Mouse (Mus musculus): ENCODE results near the gene H2-M10.2. TPM values are rescaled to one million over a fixed set of nuclear protein-coding genes. Genes with fewer than 3 reads are reported as not detected.
A peak's percentile ranks its signal among the peaks of the same experiment; 100 is the strongest.

The H2-M10.2 gene
- total and polyA plus RNA-seq, 2 experiments from 2014 or later, result not detected

DNA sequence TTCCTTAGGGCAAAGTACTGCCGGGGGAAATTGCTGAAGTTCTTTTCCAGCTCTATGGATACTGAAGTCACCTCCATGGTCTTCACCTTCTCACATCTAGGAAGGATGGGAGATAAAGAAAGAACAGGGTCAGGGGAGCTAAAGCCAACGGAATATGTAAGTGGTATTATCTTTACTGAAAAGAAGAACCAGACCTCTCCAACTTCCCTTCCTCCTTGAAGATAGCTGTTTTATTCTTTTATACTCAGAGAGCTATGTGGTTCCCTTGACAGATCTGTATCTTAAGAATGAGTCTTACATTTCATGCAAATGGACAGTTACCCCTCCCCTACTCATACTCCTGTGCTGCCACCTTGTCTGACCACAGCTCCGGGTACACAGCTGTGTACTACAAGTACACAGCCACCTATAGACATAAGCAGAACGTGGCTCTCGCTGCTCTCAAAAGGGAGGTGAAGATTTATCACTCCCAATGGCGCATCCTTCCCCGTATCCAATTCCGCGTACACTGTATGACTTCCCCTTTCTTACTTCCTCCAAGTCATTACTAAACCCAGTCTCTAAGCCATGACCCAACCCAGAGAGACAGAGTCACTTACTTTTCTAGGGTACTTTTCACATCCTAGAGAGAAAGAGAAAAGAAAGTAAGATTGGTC, 24.7 kb downstream of the H2-M10.2 start:
- Histone ChIP-seq H3K27ac (ENCODE audit: low read depth) (no peak overlapping the region), H3K27me3 (ENCODE audit: control insufficient read depth, insufficient read depth, low read length) (no peaks in the 10 kb centered on the region), H3K9me3 (replicated peaks; ENCODE audit: control insufficient read depth, low read length) (no peaks in the 10 kb centered on the region), H3K4me2 (ENCODE audit: low read depth, low read length) (no peak overlapping the region), H3K4me3 (ENCODE audit: low read depth, low read length) (no peak overlapping the region), H3K4me1 (ENCODE audit: control insufficient read depth, insufficient read depth) (peaks cover 6% of the 10 kb centered on the region; the same call in 1 of the 2 replicates), H3K9ac (replicated peaks; ENCODE audit: low read depth, low read length) (no peak overlapping the region), H3K36me3 (replicated peaks; ENCODE audit: control insufficient read depth, insufficient read depth, low read length) (peaks cover 66% of the 10 kb centered on the region)
- ATAC-seq (ENCODE audit: insufficient read depth, low read depth), result no peak
- WGBS, result 89% methylated on average over 9 of the region's 9 CpGs
- no peak for TF ChIP-seq EP300 (IDR thresholded peaks at IDR 0.05; ENCODE audit: low read depth)
- TF ChIP-seq CTCF (IDR thresholded peaks at IDR 0.05; ENCODE audit: low read depth), result no peak
- no peak for DNase-seq (ENCODE audit: low spot score)

DNA sequence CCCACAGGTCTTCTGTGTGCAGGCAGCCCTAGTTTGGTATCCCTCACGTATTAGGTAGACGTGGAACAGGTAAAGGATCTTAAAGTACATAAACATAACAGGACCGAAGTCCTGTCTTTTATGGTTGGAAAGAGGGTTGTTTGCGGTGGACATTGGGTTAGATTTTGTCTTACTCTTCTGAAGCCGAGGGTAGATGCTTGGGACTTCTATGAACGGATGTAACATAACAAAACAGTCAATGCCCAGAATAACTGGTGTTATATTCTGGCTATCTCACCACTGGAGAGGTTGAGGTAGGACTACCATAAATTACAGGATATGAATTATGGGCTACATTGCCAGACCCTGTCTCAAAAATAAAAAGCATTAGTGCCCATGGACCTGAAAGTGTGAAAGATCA, 28.3 kb downstream of the H2-M10.2 start, which contains the start of gene Rpp21:
Gene Rpp21 (minus strand): TSS at position 101 of the 400 bp plus-strand sequence.
- WGBS, result 43% methylated on average over 6 of the region's 6 CpGs
- peak within 1 kb of the TSS; percentile 70 for H3K27ac ChIP-seq (ENCODE audit: low read depth)
- H3K27me3 ChIP-seq (ENCODE audit: control insufficient read depth, insufficient read depth, low read length), result no peaks in the 10 kb centered on the region
- H3K4me2 ChIP-seq (ENCODE audit: low read depth, low read length), result peak within 1 kb of the TSS; percentile 72
- H3K9me3 ChIP-seq (replicated peaks; ENCODE audit: control insufficient read depth, low read length), result no peaks in the 10 kb centered on the region
- DNase-seq (ENCODE audit: low spot score) (no peak), ATAC-seq (ENCODE audit: insufficient read depth, low read depth) (no peak)
- peak within 1 kb of the TSS; percentile 64 for H3K9ac ChIP-seq (replicated peaks; ENCODE audit: low read depth, low read length)
- H3K4me1 ChIP-seq (ENCODE audit: control insufficient read depth, insufficient read depth), result peaks cover 6% of the 10 kb centered on the region; the same call in 1 of the 2 replicates
- H3K36me3 ChIP-seq (replicated peaks; ENCODE audit: control insufficient read depth, insufficient read depth, low read length), result peaks cover 34% of the 10 kb centered on the region
- H3K4me3 ChIP-seq (ENCODE audit: low read depth, low read length), result peak within 1 kb of the TSS; percentile 75
- TF ChIP-seq EP300 (IDR thresholded peaks at IDR 0.05; ENCODE audit: low read depth) (no peak), CTCF (IDR thresholded peaks at IDR 0.05; ENCODE audit: low read depth) (no peak)

DNA sequence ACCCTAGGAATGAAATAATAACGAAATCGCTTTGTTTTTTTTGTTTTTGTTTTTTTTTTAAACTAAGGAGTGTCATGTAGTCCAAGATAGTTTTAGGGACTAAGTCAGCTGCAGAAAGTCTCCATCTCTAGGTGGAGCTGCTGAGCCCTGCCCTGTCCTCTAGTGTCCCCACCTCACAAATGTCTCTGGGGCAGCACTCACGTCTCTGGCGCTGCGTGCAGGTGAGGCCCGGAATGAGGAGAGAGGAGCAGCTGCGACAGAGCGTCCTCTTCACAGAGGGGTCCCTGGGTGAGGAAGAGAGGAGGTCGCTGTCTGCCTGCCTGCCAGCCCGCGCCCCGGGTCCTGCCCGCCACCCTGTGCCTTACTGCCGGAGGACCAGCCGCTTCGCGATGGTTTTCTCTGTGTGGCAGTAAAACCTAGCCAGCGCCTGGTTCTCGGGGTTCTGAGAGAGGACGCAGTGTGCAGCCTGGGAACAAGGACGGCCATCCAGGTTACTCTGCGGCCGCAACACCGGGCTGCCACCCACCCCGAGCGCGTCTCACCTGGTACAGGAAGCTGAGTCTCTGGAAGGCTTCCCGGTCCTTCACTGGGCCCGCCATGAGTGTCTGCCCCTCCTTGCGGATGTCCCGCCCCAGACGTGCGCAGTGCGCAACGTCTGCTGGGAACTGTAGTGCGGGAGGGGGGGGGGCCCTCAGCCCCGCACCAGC, 28.9 kb downstream of the H2-M10.2 start:
- Histone ChIP-seq H3K27me3 (ENCODE audit: control insufficient read depth, insufficient read depth, low read length) (0 out of 2 replicates have a peak, but pooled peaks cover 1% of the 10 kb centered on the region), H3K4me1 (ENCODE audit: control insufficient read depth, insufficient read depth) (peaks cover 6% of the 10 kb centered on the region; the same call in 1 of the 2 replicates), H3K36me3 (replicated peaks; ENCODE audit: control insufficient read depth, insufficient read depth, low read length) (peaks cover 29% of the 10 kb centered on the region), H3K27ac (ENCODE audit: low read depth) (peak overlapping the region; percentile 70), H3K4me2 (ENCODE audit: low read depth, low read length) (peak overlapping the region; percentile 72), H3K9me3 (replicated peaks; ENCODE audit: control insufficient read depth, low read length) (no peaks in the 10 kb centered on the region), H3K4me3 (ENCODE audit: low read depth, low read length) (peak overlapping the region; percentile 75), H3K9ac (replicated peaks; ENCODE audit: low read depth, low read length) (peak overlapping the region; percentile 64)
- under 1% methylated on average over 37 of the region's 37 CpGs for WGBS
- TF ChIP-seq EP300 (IDR thresholded peaks at IDR 0.05; ENCODE audit: low read depth) (no peak), CTCF (IDR thresholded peaks at IDR 0.05; ENCODE audit: low read depth) (peak; percentile 72)
- DNase-seq (ENCODE audit: low spot score) (peak; percentile 79), ATAC-seq (ENCODE audit: insufficient read depth, low read depth) (peak; percentile 96)

DNA sequence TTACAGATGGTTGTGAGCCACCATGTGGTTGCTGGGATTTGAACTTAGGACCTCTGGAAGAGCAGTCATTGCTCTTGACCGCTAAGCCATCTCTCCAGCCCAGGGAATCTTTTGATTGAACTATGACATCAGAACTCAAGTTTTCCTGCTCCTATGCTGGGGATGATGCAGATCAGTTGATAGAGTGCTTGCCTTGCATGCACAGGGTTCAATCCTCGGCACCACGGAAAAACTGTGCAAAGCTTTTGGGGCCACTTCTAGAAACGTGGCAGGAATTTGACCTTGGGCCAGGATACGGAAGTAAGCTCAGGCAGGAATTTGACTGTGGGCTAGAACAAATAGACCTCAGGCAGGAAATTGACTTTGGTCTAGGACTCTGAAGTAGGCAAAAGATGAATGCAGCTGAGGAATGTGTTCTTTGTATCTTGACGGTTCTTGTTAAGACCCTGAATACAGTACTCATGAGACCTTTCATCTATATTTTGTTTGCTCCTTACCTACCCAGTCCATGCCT, 33.1 kb downstream of the H2-M10.2 start:
- H3K4me3 ChIP-seq (ENCODE audit: low read depth, low read length), result no peak overlapping the region
- no peak for ATAC-seq (ENCODE audit: insufficient read depth, low read depth)
- H3K4me1 ChIP-seq (ENCODE audit: control insufficient read depth, insufficient read depth), result peaks cover 10% of the 10 kb centered on the region
- TF ChIP-seq CTCF (IDR thresholded peaks at IDR 0.05; ENCODE audit: low read depth) (no peak), EP300 (IDR thresholded peaks at IDR 0.05; ENCODE audit: low read depth) (no peak)
- H3K27ac ChIP-seq (ENCODE audit: low read depth), result no peak overlapping the region
- H3K4me2 ChIP-seq (ENCODE audit: low read depth, low read length), result no peak overlapping the region
- WGBS, result 31% methylated on average over 6 of the region's 6 CpGs
- no peaks in the 10 kb centered on the region for H3K9me3 ChIP-seq (replicated peaks; ENCODE audit: control insufficient read depth, low read length)
- H3K9ac ChIP-seq (replicated peaks; ENCODE audit: low read depth, low read length), result no peak overlapping the region
- H3K36me3 ChIP-seq (replicated peaks; ENCODE audit: control insufficient read depth, insufficient read depth, low read length), result no peaks in the 10 kb centered on the region; the same call in 1 of the 2 replicates
- H3K27me3 ChIP-seq (ENCODE audit: control insufficient read depth, insufficient read depth, low read length), result peaks cover 27% of the 10 kb centered on the region; the same call in 1 of the 2 replicates
- DNase-seq (ENCODE audit: low spot score), result no peak

DNA sequence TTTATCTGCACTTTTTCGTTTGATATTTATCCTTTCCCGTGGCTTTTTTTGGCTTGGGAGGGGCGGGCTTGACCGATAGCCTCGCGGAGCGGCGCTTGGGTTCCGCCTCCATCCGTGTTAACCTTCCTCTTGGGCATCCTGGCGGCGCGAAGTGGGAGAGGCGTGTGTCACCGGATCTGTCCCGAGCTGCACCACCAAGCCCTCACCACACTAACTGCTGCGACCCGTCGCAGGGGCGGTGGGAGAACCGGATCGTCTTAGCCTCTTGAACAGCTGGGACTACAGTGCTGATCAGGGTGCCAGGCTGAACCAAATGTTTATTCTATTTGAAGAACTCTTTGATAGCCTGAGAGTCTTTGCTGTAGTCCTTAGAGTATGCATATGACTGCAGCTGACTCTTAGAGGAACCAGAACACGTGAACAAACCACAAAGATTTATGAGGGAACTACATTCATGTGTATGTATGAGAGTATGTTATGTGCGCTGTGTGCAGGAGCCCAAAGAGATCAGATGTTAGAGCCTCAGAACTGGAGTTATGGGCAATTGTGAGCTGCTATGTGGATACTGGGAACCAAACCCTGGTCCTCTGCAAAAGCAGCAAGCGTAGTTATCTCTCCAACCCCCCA, 33.9 kb downstream of the H2-M10.2 start:
- peak overlapping the region; percentile 47 for H3K4me2 ChIP-seq (ENCODE audit: low read depth, low read length)
- ATAC-seq (ENCODE audit: insufficient read depth, low read depth), result no peak
- no peaks in the 10 kb centered on the region; the same call in 1 of the 2 replicates for H3K36me3 ChIP-seq (replicated peaks; ENCODE audit: control insufficient read depth, insufficient read depth, low read length)
- no peak for TF ChIP-seq EP300 (IDR thresholded peaks at IDR 0.05; ENCODE audit: low read depth)
- no peak for TF ChIP-seq CTCF (IDR thresholded peaks at IDR 0.05; ENCODE audit: low read depth)
- no peak overlapping the region for H3K27ac ChIP-seq (ENCODE audit: low read depth)
- peak overlapping the region; percentile 19; the same call in 1 of the 2 replicates for H3K4me3 ChIP-seq (ENCODE audit: low read depth, low read length)
- no peaks in the 10 kb centered on the region for H3K9me3 ChIP-seq (replicated peaks; ENCODE audit: control insufficient read depth, low read length)
- H3K4me1 ChIP-seq (ENCODE audit: control insufficient read depth, insufficient read depth), result peaks cover 10% of the 10 kb centered on the region
- no peak for DNase-seq (ENCODE audit: low spot score)
- 0 out of 2 replicates have a peak overlapping the region, but pooled peaks have one; percentile 26 for H3K9ac ChIP-seq (replicated peaks; ENCODE audit: low read depth, low read length)
- 9% methylated on average over 25 of the region's 25 CpGs for WGBS
- peaks cover 30% of the 10 kb centered on the region; the same call in 1 of the 2 replicates for H3K27me3 ChIP-seq (ENCODE audit: control insufficient read depth, insufficient read depth, low read length)
